Mouse (Mus musculus) intestine, embryonic 15.5 days (tissue): ENCODE data around the gene Als2. TPM values are rescaled to one million over a fixed set of nuclear protein-coding genes. Genes with fewer than 3 reads are reported as not detected.

Experiments
- ATAC-seq: fragments of 200-750 bp; cut with Nextera tagmentation; 2 replicates; pipeline ENCODE4 v1.8.0; 2017; ENCODE audit warnings: moderate TSS enrichment, moderate library complexity
- H3K27ac ChIP-seq: fragments of 300-500 bp; sonication (generic); 2 replicates; pipeline ENCODE4 v1.5.1; 2015; ENCODE audit warnings: mild to moderate bottlenecking, inconsistent platforms
- H3K27me3 ChIP-seq: fragments of 300-500 bp; sonication (generic); replicated peaks from 2 replicates; pipeline ENCODE4 v1.6.1; 2015; ENCODE audit warnings: inconsistent platforms
- H3K36me3 ChIP-seq: fragments of 300-500 bp; sonication (generic); 2 replicates; pipeline ENCODE4 v1.6.1; 2015; ENCODE audit warnings: inconsistent platforms
- H3K4me1 ChIP-seq: fragments of 300-500 bp; sonication (generic); replicated peaks from 2 replicates; pipeline ENCODE4 v1.6.1; 2015; ENCODE audit warnings: inconsistent platforms
- H3K4me2 ChIP-seq: fragments of 300-500 bp; sonication (generic); replicated peaks from 2 replicates; pipeline ENCODE4 v1.6.1; 2015; ENCODE audit warnings: mild to moderate bottlenecking, inconsistent platforms
- H3K4me3 ChIP-seq: fragments of 300-500 bp; sonication (generic); replicated peaks from 2 replicates; pipeline ENCODE4 v1.5.1; 2015; ENCODE audit warnings: inconsistent platforms
- H3K9ac ChIP-seq: fragments of 300-500 bp; sonication (generic); 2 replicates; pipeline ENCODE4 v1.6.1; 2015; ENCODE audit warnings: inconsistent platforms
- H3K9me3 ChIP-seq: fragments of 300-500 bp; sonication (generic); 2 replicates; pipeline ENCODE4 v1.6.1; 2016; ENCODE audit warnings: inconsistent platforms
- WGBS: fragments of 180-500 bp; shearing (Covaris S2); methylation state at CpG from one replicate; pipeline ENCODE4 v1.1.7; 2015; 5-methylcytosine and 5-hydroxymethylcytosine counted together
- polyA plus RNA-seq: library from polyadenylated mRNA; unstranded; fragments of >200 nt; fragmentation: Nextera tagmentation; extraction: Ambion mirVana; gene quantifications from 2 replicates; pipeline ENCODE4 v1.2.1, GENCODE M21; 2015

Gene Als2
- polyA plus RNA-seq, 1 experiment from 2014 or later = 7.4 TPM

GRCm38 (mm10) chr1:59243770-59244169 lies 6.7 kb upstream of the Als2 start:
- H3K9me3 ChIP-seq = no peaks in the 10 kb centered on the region
- 66% methylated on average over 2 of the region's 2 CpGs for WGBS
- no peaks in the 10 kb centered on the region for H3K36me3 ChIP-seq

GRCm38 (mm10) chr1:59237614-59238211 lies 682 bp upstream of the Als2 start:
- under 1% methylated on average over 19 of the region's 19 CpGs for WGBS
- Histone ChIP-seq H3K4me2 (peak overlapping the region; percentile 82), H3K9me3 (no peaks in the 10 kb centered on the region), H3K36me3 (no peaks in the 10 kb centered on the region), H3K4me3 (peak overlapping the region; percentile 88), H3K4me1 (no peaks in the 10 kb centered on the region), H3K27ac (peak overlapping the region; percentile 60; the same call in 1 of the 2 replicates), H3K9ac (peak overlapping the region; percentile 56), H3K27me3 (no peaks in the 10 kb centered on the region)
- peak; percentile 71 for ATAC-seq

More at GRCm38 (mm10) chr1:59243770-59244169, 6.7 kb upstream of the Als2 start:
- H3K4me2 ChIP-seq = no peak overlapping the region
- H3K9ac ChIP-seq = no peak overlapping the region
- H3K4me1 ChIP-seq = no peaks in the 10 kb centered on the region
- H3K27ac ChIP-seq = no peak overlapping the region
- H3K27me3 ChIP-seq = no peaks in the 10 kb centered on the region
- no peak for ATAC-seq
- H3K4me3 ChIP-seq = no peak overlapping the region

GRCm38 (mm10) chr1:59229187-59229586 lies 7.8 kb downstream of the Als2 start:
- no peak overlapping the region for H3K9ac ChIP-seq
- H3K4me2 ChIP-seq = no peak overlapping the region
- ATAC-seq = no peak
- no peaks in the 10 kb centered on the region for H3K36me3 ChIP-seq
- no peaks in the 10 kb centered on the region for H3K4me1 ChIP-seq
- H3K9me3 ChIP-seq = no peaks in the 10 kb centered on the region
- no peak overlapping the region for H3K4me3 ChIP-seq
- WGBS = 44% methylated on average over 4 of the region's 4 CpGs
- H3K27me3 ChIP-seq = no peaks in the 10 kb centered on the region
- H3K27ac ChIP-seq = no peak overlapping the region

- Histone ChIP-seq H3K9me3 (no peaks in the 10 kb centered on the region), H3K4me2 (no peak overlapping the region), H3K27ac (no peak overlapping the region), H3K4me1 (no peaks in the 10 kb centered on the region), H3K9ac (no peak overlapping the region), H3K36me3 (no peaks in the 10 kb centered on the region), H3K27me3 (no peaks in the 10 kb centered on the region), H3K4me3 (no peak overlapping the region)
- WGBS = 79% methylated on average over 7 of the region's 7 CpGs
- no peak for ATAC-seq
These were observed 8.5 kb downstream of the Als2 start for GRCm38 (mm10) chr1:59228552-59228951.

GRCm38 (mm10) chr1:59222101-59222825 lies 14.8 kb downstream of the Als2 start:
- Histone ChIP-seq H3K4me1 (no peaks in the 10 kb centered on the region), H3K36me3 (0 out of 2 replicates have a peak, but pooled peaks cover 2% of the 10 kb centered on the region), H3K4me2 (no peak overlapping the region), H3K27ac (no peak overlapping the region), H3K9me3 (no peaks in the 10 kb centered on the region), H3K4me3 (no peak overlapping the region), H3K27me3 (no peaks in the 10 kb centered on the region), H3K9ac (no peak overlapping the region)
- 88% methylated on average over 7 of the region's 7 CpGs for WGBS
- ATAC-seq = no peak

GRCm38 (mm10) chr1:59221591-59221990 lies 15.4 kb downstream of the Als2 start:
- no peaks in the 10 kb centered on the region for H3K27me3 ChIP-seq
- H3K4me2 ChIP-seq = no peak overlapping the region
- no peaks in the 10 kb centered on the region for H3K9me3 ChIP-seq
- no peak overlapping the region for H3K4me3 ChIP-seq
- H3K4me1 ChIP-seq = no peaks in the 10 kb centered on the region
- 85% methylated on average over 2 of the region's 2 CpGs for WGBS
- no peak overlapping the region for H3K27ac ChIP-seq
- H3K36me3 ChIP-seq = 0 out of 2 replicates have a peak, but pooled peaks cover 2% of the 10 kb centered on the region
- ATAC-seq = no peak
- no peak overlapping the region for H3K9ac ChIP-seq

- H3K4me2 ChIP-seq = no peak overlapping the region
- H3K9ac ChIP-seq = no peak overlapping the region
- no peak for ATAC-seq
These were observed 16.7 kb downstream of the Als2 start for GRCm38 (mm10) chr1:59220371-59220770.

GRCm38 (mm10) chr1:59215446-59215845 lies 21.6 kb downstream of the Als2 start:
- no peak overlapping the region for H3K4me2 ChIP-seq
- 95% methylated on average over 11 of the region's 11 CpGs for WGBS
- 0 out of 2 replicates have a peak, but pooled peaks cover 2% of the 10 kb centered on the region for H3K36me3 ChIP-seq
- no peaks in the 10 kb centered on the region for H3K9me3 ChIP-seq
- H3K4me1 ChIP-seq = no peaks in the 10 kb centered on the region
- H3K27me3 ChIP-seq = no peaks in the 10 kb centered on the region
- no peak for ATAC-seq
- no peak overlapping the region for H3K4me3 ChIP-seq
- H3K27ac ChIP-seq = no peak overlapping the region
- H3K9ac ChIP-seq = no peak overlapping the region

More at GRCm38 (mm10) chr1:59220371-59220770, 16.7 kb downstream of the Als2 start:
- H3K27ac ChIP-seq = no peak overlapping the region
- H3K4me3 ChIP-seq = no peak overlapping the region
- no peaks in the 10 kb centered on the region for H3K9me3 ChIP-seq
- 84% methylated on average over 3 of the region's 3 CpGs for WGBS
- H3K36me3 ChIP-seq = 0 out of 2 replicates have a peak, but pooled peaks cover 2% of the 10 kb centered on the region
- H3K4me1 ChIP-seq = no peaks in the 10 kb centered on the region
- H3K27me3 ChIP-seq = no peaks in the 10 kb centered on the region

GRCm38 (mm10) chr1:59212951-59213350 lies 24.1 kb downstream of the Als2 start:
- H3K4me1 ChIP-seq = no peaks in the 10 kb centered on the region
- H3K4me3 ChIP-seq = no peak overlapping the region
- ATAC-seq = no peak
- no peaks in the 10 kb centered on the region for H3K27me3 ChIP-seq
- 0 out of 2 replicates have a peak, but pooled peaks cover 2% of the 10 kb centered on the region for H3K36me3 ChIP-seq
- no peak overlapping the region for H3K9ac ChIP-seq
- no peak overlapping the region for H3K4me2 ChIP-seq
- no peak overlapping the region for H3K27ac ChIP-seq
- no CpG with 5 or more reads among the region's 1 CpGs for WGBS
- no peaks in the 10 kb centered on the region for H3K9me3 ChIP-seq

GRCm38 (mm10) chr1:59212076-59212779 lies 24.8 kb downstream of the Als2 start:
- Histone ChIP-seq H3K9ac (no peak overlapping the region), H3K4me3 (no peak overlapping the region), H3K27ac (0 out of 2 replicates have a peak overlapping the region, but pooled peaks have one; percentile 62), H3K4me2 (no peak overlapping the region), H3K9me3 (no peaks in the 10 kb centered on the region), H3K27me3 (no peaks in the 10 kb centered on the region), H3K36me3 (no peaks in the 10 kb centered on the region), H3K4me1 (no peaks in the 10 kb centered on the region)
- 59% methylated on average over 5 of the region's 5 CpGs for WGBS
- ATAC-seq = peak; percentile 97

- ATAC-seq = peak; percentile 76
- Histone ChIP-seq H3K27ac (no peak overlapping the region; the same call in 1 of the 2 replicates), H3K9ac (no peak overlapping the region), H3K4me2 (no peak overlapping the region), H3K9me3 (no peaks in the 10 kb centered on the region), H3K4me1 (no peaks in the 10 kb centered on the region), H3K4me3 (no peak overlapping the region), H3K27me3 (no peaks in the 10 kb centered on the region), H3K36me3 (no peaks in the 10 kb centered on the region)
- 63% methylated on average over 4 of the region's 4 CpGs for WGBS
These were observed 25.4 kb downstream of the Als2 start for GRCm38 (mm10) chr1:59211651-59212050.

GRCm38 (mm10) chr1:59208331-59208730 lies 28.7 kb downstream of the Als2 start:
- no peaks in the 10 kb centered on the region for H3K9me3 ChIP-seq
- H3K27ac ChIP-seq = no peak overlapping the region
- no peak overlapping the region for H3K4me3 ChIP-seq
- no peak for ATAC-seq
- H3K4me1 ChIP-seq = no peaks in the 10 kb centered on the region
- no peaks in the 10 kb centered on the region for H3K27me3 ChIP-seq
- no peak overlapping the region for H3K4me2 ChIP-seq
- 90% methylated on average over 1 of the region's 1 CpGs for WGBS
- H3K9ac ChIP-seq = no peak overlapping the region
- no peaks in the 10 kb centered on the region for H3K36me3 ChIP-seq
